Mouse (Mus musculus): ENCODE results near the gene Atoh8.

Gene Atoh8

DNA sequence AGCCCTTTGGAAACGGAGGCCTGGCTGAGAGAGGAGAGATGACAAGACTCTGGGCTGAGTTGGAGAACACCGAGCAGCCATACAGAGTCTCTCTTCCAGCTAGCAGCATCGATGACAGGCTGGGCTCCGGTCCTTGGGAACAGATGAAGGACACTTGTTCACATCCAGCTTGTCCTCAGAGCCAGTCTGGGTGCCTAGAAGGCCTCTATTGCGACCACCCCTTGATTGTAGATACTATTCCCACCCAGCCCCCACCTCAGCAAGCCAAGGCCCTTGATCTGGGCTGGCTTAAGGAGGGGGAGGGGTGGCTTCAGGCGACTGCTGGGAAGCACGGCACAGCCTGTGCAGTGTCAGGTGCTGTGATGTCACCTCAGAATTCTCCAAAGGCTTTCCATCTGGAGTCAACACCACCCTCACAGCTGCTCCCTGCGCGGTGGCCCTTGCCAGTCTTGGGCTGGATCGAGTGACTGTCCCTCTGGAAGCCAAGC lies 19.3 kb upstream of the Atoh8 start:
- no peak for DNase-seq (ENCODE audit: low read depth, low spot score)

DNA sequence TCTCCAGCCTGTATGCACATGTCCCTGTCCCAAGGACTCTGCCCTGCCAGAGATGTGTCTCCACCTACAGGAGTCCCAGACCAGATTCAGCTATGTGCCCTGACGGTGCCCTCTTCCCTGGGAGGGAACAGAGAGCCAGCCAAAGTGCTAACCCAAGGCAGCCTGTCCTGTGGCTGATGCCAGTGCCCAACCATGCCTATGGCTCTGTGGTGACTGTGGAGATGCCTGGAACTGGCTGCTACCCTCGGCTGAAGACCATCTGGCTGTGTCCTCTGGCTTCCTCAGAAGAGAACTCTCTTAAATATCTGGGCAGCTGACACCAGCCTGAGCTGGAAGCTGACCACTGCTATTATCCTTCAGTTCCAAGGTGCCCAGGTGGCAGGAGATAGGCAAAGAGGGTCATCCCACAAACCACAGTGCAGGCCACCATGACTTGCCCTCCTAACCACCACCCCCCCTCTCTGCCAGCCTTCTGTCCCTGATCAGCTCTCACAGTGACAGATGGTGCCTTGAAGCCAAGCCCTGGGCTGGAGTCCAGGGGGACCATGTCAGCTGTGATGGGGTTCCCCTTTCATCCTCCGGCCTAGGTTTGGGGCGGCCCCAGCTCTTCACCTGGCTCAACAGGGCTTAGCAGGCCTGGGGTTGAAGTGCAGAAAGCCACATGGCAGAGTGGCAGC lies 18.7 kb upstream of the Atoh8 start:
- DNase-seq (ENCODE audit: low read depth, low spot score): peak; percentile 76

DNA sequence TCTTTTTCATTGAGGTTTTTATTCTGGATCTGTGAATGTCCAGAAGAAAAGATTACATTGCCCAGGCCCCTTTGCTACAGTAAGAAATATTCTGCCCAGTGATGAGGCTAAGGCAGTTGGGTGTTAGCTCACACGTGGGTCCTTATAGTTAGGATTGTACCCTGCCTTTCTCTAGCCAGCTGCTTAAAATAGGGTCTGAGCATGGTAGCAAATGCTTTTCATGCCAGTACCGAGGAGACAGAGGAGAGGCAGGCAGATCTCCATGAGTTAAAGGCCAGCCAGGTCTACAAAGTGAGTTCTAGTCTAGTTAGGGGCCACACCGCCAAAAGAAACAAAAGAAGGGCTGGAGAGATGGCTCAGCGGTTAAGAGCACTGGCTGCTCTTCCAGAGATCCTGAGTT lies 17.8 kb upstream of the Atoh8 start:
- no peak for DNase-seq (ENCODE audit: low read depth, low spot score)

DNA sequence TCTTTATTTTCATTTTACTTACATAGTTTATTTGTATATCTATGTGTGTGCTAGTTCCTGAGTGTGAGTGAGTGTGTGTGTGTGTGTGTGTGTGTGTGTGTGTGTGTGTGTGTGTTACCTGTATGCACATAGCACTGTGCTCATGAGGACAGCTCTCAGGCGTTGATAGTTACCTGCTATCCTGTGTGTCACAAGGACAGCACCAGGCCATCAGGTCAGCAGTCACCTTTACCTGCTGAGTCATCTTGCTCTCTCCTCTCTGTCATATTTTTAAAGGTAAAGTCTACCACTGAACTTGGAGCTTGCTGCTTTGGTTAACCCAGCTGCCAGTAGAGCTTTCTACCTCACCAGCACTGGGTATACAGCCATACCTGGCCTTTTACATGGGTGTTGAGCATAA lies 17.1 kb upstream of the Atoh8 start:
- DNase-seq (ENCODE audit: low read depth, low spot score): no peak

DNA sequence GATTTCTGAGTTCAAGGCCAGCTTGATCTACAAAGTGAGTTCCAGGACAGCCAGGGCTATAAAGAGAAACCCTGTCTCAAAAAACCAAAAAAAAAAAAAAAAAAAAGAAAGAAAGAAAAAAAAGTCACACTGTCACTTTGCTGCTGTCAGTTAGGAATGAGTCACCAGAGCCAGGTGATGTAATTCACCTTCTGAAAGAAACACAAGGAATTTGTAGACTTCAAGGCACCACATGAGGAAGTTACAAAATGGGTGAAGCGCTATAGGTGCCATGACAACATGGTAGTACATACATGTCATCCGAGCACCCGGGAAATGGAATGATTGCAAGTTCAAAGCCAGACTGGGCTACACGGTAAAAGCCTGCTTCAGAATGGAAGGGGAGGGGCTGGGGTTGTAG lies 14.6 kb upstream of the Atoh8 start:
- no peak for DNase-seq (ENCODE audit: low read depth, low spot score)

DNA sequence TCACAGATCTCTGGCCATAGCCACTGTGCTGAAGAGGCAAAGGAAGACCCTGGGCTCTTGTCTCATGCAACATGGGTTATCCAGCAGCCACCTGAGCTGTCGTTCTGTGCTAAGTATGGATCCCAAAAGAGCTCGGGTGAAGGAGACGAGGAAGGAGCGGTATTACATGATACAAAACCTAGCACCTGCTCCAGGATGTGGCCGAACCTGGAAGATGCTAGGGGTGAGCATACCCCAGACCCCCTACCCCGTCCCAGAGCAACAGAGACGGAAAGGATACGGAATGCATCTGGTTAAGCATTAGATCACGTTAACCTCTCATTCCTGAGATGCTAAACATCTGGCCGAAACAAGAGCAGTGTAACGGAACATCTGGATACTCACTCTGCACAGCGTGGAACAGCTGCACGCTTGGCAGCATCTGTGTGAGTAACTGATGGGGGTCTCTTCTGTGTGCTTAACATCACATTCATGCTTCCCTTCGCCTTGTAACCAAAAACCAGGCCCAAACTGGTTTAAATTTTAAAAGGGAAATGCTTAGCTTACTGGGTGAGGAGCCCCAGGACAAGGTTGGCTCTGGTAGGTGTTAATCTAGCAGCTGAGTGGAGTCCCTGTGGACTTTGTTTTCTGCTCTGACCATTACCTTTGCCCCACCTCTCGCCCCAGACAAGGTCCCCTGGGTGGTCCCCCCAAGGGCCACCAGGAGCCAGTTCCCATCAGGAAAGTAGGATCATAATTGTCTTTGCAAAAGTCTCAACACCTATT lies 13.0 kb upstream of the Atoh8 start:
- DNase-seq (ENCODE audit: low read depth, low spot score): no peak

DNA sequence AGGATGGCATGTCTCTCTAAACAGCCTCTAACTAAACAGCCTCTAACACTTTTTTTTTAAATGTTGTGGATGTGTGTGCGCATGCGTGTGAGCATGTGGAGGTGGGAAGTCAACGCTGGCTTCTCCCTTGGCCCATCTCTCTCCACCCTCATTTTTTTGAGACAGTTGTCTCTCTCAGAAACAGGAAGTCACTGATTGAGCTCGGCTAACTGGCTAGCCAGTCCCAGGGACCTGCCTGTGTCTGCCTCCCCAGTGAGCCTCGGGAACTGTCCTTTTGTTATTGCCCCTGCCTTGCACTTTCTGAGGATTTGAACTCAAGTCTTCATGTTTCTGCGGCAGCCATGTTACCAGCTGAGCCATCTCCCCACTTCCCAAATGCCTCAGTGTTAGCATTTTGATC lies 10.9 kb upstream of the Atoh8 start:
- DNase-seq (ENCODE audit: low read depth, low spot score): no peak

DNA sequence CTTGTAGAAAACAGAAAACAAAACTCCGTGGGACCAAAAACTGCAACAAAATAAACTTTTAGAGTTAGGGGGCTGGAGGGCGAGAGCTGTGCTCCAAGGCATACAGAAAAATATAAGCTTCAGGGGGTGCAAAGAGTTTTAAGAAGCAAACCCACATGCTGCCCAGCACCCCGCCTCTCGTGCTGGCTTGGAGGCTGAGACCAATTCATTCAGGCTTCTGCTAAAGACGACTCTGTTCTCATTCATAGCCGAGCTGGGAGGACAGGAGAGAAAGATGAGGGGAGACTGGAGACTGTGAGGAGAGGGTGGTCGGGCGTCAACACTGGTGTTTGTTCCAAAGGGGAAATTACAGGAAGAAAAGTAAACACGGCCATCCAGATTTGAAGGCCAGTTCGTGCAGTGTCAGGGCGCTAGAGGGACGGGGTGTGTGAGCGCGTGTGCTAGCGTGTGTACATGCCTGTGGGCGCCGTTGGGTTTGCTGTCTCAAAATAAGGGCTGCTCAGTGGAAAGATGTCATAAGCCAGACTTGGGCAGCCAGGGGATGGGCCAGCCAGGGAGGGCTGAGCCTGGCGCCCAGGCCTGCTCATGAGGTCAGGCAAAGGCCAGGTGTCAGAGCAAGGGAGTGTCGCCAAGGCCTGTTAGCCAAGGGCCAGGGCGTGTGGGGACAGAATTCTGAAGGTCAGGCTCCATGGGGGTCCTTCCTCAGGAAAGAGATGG lies 9.3 kb upstream of the Atoh8 start:
- DNase-seq (ENCODE audit: low read depth, low spot score): no peak

DNA sequence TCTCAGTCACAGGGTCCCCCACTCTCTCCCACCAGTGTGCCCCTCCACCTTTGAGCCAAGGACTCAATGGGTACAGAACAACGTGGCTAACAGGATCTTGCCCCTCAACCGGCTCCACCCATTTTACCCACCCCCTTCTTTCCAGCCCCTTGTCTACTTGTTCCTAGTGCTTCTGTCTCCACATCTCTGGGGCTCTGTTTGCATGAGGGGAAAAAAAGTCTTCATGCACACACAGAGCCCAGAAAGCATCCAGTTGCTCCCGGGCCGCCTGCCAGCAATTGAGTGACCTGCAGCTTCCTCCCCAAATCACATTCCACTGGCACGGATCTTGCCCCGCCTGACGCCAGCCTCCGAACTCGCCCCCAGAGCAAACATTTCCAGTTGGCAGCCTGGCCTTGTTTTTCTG lies 8.8 kb upstream of the Atoh8 start:
- no peak for DNase-seq (ENCODE audit: low read depth, low spot score)

DNA sequence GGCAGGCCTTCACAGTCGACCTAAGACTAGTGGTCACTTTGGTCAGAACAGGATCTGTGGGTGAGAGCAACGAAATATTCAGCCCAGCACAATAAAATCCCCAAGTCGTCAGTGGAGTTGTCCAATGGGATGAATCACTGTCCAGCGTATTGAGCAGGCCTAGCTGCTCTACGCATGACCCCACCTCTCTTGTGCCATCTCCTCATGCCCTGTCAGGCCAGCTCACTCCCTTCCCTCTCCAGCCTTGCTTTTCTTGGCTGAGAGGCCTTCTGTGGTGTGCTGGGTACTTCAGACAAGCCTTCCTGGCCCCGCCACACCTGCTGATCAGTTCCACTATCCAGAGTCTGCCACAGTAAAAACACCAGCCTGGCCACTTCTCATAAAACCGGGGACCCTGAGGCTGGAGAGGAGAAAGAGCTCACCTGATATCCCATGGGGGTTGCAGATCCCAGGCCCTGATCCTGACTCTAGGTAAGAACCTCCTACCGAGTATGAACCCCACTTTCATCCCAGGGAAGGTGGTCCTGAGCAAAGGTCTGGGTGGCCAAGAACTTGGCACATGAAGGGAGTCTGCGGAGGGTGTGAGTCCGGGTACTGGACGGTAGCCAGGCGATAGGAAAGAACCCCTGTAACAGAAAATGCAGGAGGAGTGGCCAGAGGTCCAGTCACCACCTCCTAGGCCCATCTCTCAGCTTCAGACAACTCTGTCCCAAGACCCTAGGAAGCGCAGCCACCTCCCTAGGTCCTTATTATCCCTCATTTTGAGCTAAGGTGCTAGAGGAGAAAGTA lies 7.3 kb upstream of the Atoh8 start:
- DNase-seq (ENCODE audit: low read depth, low spot score): no peak

DNA sequence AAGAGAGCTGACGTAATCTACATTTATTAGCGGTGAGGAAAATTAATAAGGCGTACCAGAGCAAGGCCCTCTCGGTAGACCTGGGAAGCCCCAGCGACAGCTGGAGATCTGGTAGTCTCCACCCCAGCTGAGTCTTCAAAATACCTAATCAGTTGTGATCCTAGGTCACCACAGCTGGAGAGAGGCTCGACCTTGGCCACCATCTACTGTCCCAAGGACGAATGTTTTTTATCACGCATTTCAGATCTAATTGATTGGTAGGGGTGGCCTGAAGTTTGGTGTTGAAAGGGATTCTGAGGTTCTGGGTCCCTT lies 6.4 kb upstream of the Atoh8 start:
- no peak for DNase-seq (ENCODE audit: low read depth, low spot score)

DNA sequence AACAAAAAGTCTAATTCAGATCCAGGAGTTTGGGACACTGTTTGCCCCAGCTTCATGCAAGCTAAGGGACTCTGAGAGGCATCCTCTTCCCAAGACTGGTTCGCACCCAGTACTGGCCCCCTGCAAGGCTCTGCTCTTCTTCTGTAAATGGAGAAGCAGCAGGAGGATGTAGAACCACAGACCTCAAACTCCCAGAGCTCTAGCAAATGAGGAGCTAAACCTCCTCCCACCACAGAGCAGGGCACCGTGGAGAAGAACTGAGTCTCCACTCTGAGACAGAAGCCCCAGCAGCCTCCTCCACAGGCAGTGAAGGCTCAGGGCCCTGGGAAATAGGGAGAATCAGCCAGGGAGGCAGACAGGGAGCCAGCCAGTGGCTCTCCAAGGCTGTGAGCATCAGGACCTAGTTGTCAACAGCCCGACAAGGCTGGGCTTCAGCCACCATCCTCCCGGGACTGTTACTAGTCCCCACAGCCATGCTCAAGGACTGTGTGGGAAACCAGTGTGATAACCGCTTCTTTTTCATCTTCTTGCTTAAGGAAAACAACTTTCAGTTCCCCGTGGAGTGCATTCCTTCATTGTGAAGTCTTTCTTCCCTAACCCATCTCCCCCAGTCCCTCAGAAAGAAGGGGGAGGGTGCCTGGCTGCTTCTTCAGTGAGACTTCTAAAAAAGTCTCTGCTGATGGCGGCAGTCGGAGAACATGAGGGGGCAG lies 5.9 kb upstream of the Atoh8 start:
- no peak for DNase-seq (ENCODE audit: low read depth, low spot score)

DNA sequence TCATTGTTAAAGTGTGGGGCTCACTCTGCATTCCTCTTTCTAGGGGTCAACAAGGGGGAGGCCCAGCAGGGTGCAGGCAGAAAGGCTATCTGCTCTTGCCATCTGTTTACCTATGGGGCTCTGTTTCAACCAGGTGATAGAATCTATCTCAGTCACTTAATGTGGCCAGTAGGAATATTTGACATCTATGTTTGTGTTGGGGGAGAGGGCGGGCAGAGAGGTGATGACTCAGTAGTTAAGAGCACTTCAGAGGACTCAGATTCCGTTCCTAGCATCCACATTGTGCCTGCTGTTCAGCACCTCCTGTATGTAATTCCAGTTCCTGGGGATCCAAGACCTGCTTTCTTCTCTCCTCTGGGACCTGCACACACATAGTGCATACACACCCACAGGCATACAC lies 4.7 kb upstream of the Atoh8 start:
- DNase-seq (ENCODE audit: low read depth, low spot score): no peak

DNA sequence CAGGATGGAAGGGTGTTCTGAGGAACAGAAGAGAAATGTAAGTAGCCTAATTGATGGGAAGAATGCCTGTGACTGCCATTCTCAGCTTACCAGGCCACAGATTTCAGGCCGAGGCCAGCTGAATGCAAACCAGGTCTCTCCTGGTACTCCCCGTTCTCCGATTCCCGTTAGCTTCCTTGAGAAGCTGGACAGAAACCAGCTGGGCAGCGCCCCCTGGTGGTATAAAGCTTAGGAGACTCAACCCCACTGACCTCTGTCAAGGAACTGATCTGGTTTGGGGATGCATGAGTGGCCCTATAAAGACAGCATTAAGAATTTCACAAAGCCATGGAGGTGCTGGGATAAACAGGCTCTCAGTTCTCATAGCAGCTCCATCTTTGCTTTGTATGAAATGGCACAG lies 1.7 kb upstream of the Atoh8 start:
- DNase-seq (ENCODE audit: low read depth, low spot score): peak; percentile 67

DNA sequence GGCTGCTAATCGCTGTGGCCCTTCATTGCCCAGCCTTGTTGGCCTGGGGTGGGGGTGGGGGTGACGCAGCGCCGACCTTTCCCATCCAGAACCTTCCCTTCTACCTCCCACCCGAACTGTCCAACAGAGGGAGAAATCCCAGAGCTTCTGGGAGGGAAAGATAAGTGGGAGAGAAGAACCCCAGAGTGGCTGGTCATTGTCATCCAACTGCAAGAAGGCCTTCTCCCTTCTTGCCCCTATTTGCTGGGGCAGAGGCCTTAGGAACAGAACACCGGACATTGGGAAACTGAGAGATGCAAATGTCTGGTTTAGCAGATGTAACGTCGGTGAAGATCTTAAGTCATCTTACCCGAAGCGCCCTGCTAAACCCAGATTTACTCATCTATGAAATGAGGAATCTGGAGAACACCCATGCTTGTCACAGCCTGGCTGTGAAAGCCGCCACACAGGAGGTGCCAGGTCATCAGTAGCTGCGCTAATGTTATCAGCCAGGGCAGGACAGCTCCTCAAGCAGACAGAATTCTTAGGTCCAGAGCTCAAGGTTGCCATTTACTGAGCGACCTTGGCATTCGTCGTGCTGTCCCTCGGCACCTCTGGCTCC lies 530 bp upstream of the Atoh8 start:
- no peak for DNase-seq (ENCODE audit: low read depth, low spot score)

DNA sequence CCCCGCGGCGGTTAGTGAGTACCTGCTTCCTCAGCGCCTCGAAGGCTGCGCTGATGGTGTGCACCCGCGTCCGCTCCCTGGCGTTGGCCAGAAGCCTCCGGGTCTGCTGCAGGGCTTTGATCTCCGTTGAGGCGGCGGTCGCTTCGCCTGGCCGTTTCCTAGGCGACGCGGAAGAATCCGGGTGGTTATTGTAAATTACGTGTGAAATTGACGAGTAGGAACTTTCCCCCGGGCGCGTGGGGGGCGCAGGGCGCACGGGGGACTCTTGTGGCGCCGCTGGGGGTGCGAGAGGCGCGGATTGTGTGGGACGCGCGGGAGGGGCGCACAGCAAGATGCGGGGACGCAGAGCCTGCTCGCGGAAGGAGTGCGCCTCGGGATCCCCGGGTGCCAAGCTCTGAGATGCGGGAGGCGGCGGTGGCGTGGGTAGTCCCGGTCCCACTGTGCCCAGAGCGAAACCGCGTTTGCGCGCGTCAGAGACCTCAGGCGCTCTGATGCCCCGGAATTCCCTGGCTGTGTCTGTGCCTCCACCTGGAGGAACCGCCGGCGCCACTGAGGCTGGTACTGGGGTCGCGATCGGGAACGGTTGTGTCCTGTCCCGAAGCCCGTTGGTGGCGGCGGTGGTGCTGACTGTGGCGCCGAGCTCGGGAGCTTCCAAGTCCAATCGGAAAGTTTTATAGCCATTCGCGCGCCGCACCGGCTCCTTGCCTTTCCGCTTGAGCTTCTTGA lies 842 bp downstream of the Atoh8 start:
- DNase-seq (ENCODE audit: low read depth, low spot score): no peak

DNA sequence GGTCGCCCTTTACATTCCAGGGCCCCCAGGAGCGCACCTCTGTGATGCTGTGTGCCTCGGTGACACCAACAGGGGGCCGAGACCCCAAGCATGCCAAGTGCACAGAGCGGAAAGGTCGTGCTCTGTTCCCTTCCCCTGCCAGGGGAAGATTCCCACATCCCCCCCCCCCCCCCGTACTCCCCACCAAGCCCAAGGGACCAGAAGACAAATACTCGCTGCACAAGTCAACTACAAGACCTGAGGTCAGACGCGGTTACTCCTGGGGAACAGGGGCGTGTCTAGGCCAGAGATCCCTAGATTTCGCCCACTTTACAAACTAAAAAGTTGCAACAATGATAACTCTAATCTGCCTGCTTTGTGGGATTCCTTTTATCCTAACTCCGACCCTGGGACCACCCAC lies 1.4 kb downstream of the Atoh8 start:
- DNase-seq (ENCODE audit: low read depth, low spot score): no peak

DNA sequence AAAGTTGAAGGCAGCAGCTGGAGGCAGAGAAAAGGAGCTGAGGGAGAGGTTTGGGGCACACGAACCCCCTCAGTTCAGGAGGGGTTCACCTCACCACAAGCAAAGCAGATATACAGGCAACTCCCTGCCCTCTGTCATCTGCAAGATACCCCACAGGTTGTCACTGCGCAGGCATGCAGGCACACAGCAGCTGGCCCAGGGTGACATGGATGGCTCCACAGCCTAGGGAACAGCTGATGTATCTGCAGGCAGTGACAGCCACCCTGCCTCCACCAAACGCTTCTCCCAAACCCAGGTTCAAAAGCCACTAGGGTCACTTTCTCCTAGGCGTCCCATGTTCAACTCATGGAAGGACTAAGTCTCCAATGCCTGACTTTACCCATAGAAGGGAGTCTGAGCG lies 2.5 kb downstream of the Atoh8 start:
- DNase-seq (ENCODE audit: low read depth, low spot score): no peak

DNA sequence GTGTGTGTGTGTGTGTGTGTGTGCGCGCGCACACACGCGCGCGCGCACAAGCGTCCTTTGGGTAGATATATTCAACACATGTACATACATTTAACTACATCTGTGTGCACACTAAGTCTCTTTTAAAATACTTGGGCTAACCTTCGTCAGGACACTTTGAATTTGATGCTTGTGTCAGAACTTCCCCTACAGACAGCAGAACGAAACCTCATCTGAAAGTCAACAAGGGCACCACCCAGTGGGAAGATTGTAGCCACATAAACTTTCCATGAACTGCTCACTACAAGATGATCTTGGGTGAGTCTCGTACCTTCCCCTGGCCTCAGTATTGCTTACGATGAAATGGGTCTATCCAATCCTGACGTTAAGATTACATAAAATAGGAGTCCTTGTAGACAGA lies 3.0 kb downstream of the Atoh8 start:
- peak; percentile 36 for DNase-seq (ENCODE audit: low read depth, low spot score)

DNA sequence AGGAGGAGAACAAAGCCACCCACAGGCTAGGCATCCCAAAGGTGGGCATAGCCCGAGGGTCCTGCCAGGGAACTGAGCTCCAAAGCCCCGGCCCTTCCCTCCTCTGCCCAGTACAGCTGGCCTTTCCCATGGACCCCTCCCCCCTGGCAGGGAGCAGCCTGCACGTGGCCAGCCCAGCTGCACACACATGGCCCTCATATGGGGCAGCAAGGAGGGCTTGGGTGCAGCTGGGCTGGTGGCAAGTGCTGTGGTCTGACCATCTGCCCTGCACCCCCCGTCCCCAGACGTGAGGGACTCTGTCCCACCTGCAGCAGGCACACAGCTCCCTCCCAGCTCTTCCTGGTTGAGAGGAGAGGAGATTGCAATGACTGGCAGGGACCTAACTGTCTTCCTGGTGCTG lies 4.5 kb downstream of the Atoh8 start:
- no peak for DNase-seq (ENCODE audit: low read depth, low spot score)

Measured in A20 (cell line).